Mouse (Mus musculus): ENCODE measurements at regions not wholly inside any gene's neighbourhood (a gene's known extent, or its start where the extent isn't known, plus 50 kb on each side); places are given as distances from the start of the nearest gene placed in this dataset.

DNA sequence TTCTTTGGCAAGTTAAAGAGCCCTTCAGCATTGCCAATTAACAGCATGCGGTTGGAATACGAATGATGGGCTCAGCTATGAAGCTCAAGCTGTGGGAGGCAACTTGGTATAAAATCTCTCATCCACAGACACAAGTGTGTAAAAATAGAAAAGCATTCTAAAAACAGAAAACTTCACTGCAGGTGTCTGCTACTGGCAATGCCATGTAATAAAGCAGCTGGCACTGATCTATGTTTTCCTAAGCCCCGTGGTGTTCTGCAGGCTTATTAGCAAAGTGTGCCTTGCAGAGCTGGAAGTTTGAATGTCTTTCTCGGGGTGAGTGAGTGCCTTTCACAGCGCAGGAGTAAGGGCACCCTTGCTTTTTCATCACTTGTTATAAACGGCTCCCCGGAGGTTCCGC lies 196.9 kb upstream of the Ctso start:
- ATAC-seq (no peak), DNase-seq (ENCODE audit: low spot score) (peak; percentile 47)
- no peak overlapping the region for H3K4me3 ChIP-seq (ENCODE audit: low read length)

DNA sequence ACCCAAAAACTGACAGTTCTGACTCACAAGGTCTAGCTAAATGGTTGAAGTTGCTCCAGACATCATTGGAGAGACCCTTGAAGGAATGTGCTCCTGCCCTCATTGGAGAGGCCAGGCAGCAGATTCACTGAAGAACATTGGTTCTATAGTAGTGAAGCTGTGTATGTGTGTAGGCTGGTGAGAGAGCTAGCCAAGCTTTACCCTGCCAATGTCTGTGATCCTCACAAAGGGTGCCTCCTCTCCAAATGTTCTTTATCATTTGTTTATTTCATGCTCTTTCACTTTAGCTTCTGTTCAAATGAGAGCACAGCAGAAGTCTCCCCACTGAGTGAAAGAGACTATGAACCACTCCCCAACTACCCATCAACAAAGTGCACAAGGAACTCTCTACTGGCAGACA lies 195.6 kb upstream of the Ctso start:
- ATAC-seq, result no peak
- H3K4me2 ChIP-seq (ENCODE audit: low read depth, low read length), result no peak overlapping the region
- H3K27ac ChIP-seq, result no peak overlapping the region
- no peak overlapping the region for H3K9ac ChIP-seq (replicated peaks; ENCODE audit: low read length)
- DNase-seq (ENCODE audit: low spot score), result no peak
- H3K36me3 ChIP-seq (ENCODE audit: insufficient read depth, low read length), result no peaks in the 10 kb centered on the region
- TF ChIP-seq CTCF (IDR thresholded peaks at IDR 0.05; ENCODE audit: low read depth), result no peak
- no peaks in the 10 kb centered on the region for H3K4me1 ChIP-seq (ENCODE audit: insufficient read depth, low read length)
- H3K4me3 ChIP-seq (ENCODE audit: low read length), result no peak overlapping the region
- no peaks in the 10 kb centered on the region for H3K27me3 ChIP-seq (ENCODE audit: insufficient read depth, low read length)
- H3K9me3 ChIP-seq (ENCODE audit: low read length), result no peaks in the 10 kb centered on the region

More for the DNA sequence above, 196.9 kb upstream of the Ctso start:
- no peaks in the 10 kb centered on the region for H3K9me3 ChIP-seq (ENCODE audit: low read length)
- H3K27ac ChIP-seq, result no peak overlapping the region
- 36% methylated on average over 8 of the region's 8 CpGs for WGBS
- H3K4me1 ChIP-seq (ENCODE audit: insufficient read depth, low read length), result no peaks in the 10 kb centered on the region
- H3K9ac ChIP-seq (replicated peaks; ENCODE audit: low read length), result no peak overlapping the region
- no peaks in the 10 kb centered on the region for H3K27me3 ChIP-seq (ENCODE audit: insufficient read depth, low read length)
- no peak for TF ChIP-seq CTCF (IDR thresholded peaks at IDR 0.05; ENCODE audit: low read depth)
- H3K36me3 ChIP-seq (ENCODE audit: insufficient read depth, low read length), result no peaks in the 10 kb centered on the region
- no peak overlapping the region for H3K4me2 ChIP-seq (ENCODE audit: low read depth, low read length)

DNA sequence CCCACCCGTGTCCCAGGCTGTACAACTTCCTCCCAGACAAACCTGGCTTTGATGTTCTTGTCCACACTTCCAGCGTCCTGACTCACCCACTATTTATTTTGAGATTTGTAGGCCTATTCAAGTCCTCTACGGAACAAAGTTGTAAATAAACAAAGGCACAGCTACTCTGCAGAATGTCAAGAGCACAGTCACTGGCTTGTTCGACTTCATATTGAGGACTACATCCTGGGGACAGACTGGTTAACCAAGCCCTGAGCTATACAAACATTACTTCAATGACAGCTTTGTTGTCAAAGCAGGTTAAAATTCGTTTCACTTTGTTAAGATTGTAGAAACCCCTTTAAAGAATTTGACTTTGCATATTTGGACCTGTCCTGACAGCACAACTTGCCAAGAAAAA lies 190.3 kb upstream of the Ctso start:
- Histone ChIP-seq H3K4me3 (ENCODE audit: low read length) (no peak overlapping the region), H3K27ac (no peak overlapping the region), H3K9me3 (ENCODE audit: low read length) (no peaks in the 10 kb centered on the region), H3K36me3 (ENCODE audit: insufficient read depth, low read length) (no peaks in the 10 kb centered on the region), H3K27me3 (ENCODE audit: insufficient read depth, low read length) (no peaks in the 10 kb centered on the region), H3K4me1 (ENCODE audit: insufficient read depth, low read length) (no peaks in the 10 kb centered on the region), H3K4me2 (ENCODE audit: low read depth, low read length) (no peak overlapping the region), H3K9ac (replicated peaks; ENCODE audit: low read length) (no peak overlapping the region)
- no peak for TF ChIP-seq CTCF (IDR thresholded peaks at IDR 0.05; ENCODE audit: low read depth)
- no peak for ATAC-seq
- 49% methylated on average over 5 of the region's 5 CpGs for WGBS
- no peak for DNase-seq (ENCODE audit: low spot score)

DNA sequence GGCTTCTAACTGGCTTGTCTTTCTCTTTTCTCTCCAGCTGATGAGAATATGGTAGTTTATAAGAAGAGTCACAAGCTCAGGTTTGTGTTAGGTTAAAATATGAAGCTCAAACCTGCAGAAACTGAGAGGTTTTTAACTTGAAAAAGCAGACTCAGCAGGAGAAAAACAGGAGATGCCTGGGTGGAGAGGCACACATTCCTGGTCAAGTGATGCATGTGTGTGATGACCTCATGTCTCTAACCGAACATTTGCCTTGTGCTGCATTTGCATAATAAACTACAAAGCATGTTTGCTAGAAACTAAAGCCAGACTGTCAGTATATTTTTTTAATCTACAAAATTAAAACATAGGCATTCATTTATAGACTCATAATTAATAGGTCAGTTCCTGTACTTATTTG lies 182.2 kb upstream of the Ctso start:
- TF ChIP-seq CTCF (IDR thresholded peaks at IDR 0.05; ENCODE audit: low read depth), result no peak
- DNase-seq (ENCODE audit: low spot score), result no peak
- H3K27me3 ChIP-seq (ENCODE audit: insufficient read depth, low read length), result no peaks in the 10 kb centered on the region
- no peak overlapping the region for H3K4me3 ChIP-seq (ENCODE audit: low read length)
- ATAC-seq, result no peak
- no peak overlapping the region for H3K4me2 ChIP-seq (ENCODE audit: low read depth, low read length)
- H3K27ac ChIP-seq, result no peak overlapping the region
- no peak overlapping the region for H3K9ac ChIP-seq (replicated peaks; ENCODE audit: low read length)
- no peaks in the 10 kb centered on the region for H3K9me3 ChIP-seq (ENCODE audit: low read length)
- no peaks in the 10 kb centered on the region for H3K36me3 ChIP-seq (ENCODE audit: insufficient read depth, low read length)
- whole genome bisulfite sequencing, result 55% methylated on average over 1 of the region's 1 CpGs
- H3K4me1 ChIP-seq (ENCODE audit: insufficient read depth, low read length), result no peaks in the 10 kb centered on the region

DNA sequence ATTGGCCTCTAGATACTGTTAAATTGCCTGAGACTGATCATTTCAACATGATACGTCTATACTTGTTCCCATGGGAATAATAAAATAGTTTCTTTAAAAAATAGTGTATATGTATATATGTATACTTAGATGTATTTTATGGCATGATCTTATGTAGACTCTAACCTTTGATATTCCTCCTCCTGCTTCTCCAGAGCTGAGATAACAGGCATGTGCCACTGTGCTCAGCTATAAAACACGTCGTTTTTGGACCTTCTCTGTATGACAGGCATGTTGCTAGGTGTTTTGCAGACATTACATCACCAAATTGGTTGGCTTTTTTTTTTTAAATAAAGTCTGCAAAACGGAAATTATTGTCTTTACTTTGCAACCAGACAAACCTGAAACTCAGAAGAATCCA lies 179.4 kb upstream of the Ctso start:
- Histone ChIP-seq H3K9ac (replicated peaks; ENCODE audit: low read length) (no peak overlapping the region), H3K4me1 (ENCODE audit: insufficient read depth, low read length) (no peaks in the 10 kb centered on the region), H3K9me3 (ENCODE audit: low read length) (no peaks in the 10 kb centered on the region), H3K4me2 (ENCODE audit: low read depth, low read length) (no peak overlapping the region), H3K4me3 (ENCODE audit: low read length) (no peak overlapping the region), H3K36me3 (ENCODE audit: insufficient read depth, low read length) (no peaks in the 10 kb centered on the region), H3K27ac (no peak overlapping the region), H3K27me3 (ENCODE audit: insufficient read depth, low read length) (no peaks in the 10 kb centered on the region)
- no peak for TF ChIP-seq CTCF (IDR thresholded peaks at IDR 0.05; ENCODE audit: low read depth)
- DNase-seq (ENCODE audit: low spot score) (no peak), ATAC-seq (no peak)
- WGBS, result 77% methylated on average over 4 of the region's 4 CpGs

- no peaks in the 10 kb centered on the region for H3K36me3 ChIP-seq (ENCODE audit: insufficient read depth, low read length)
- no peak overlapping the region for H3K9ac ChIP-seq (replicated peaks; ENCODE audit: low read length)
- H3K4me2 ChIP-seq (ENCODE audit: low read depth, low read length), result no peak overlapping the region
- TF ChIP-seq CTCF (IDR thresholded peaks at IDR 0.05; ENCODE audit: low read depth), result no peak
- WGBS, result 83% methylated on average over 3 of the region's 3 CpGs
- DNase-seq (ENCODE audit: low spot score) (no peak), ATAC-seq (no peak)
- H3K27ac ChIP-seq, result no peak overlapping the region
- H3K9me3 ChIP-seq (ENCODE audit: low read length), result no peaks in the 10 kb centered on the region
- no peaks in the 10 kb centered on the region for H3K27me3 ChIP-seq (ENCODE audit: insufficient read depth, low read length)
- H3K4me1 ChIP-seq (ENCODE audit: insufficient read depth, low read length), result no peaks in the 10 kb centered on the region
- no peak overlapping the region for H3K4me3 ChIP-seq (ENCODE audit: low read length)
These were observed 172.0 kb upstream of the Ctso start for GRCm38 (mm10) chr3:81760383-81760782.

DNA sequence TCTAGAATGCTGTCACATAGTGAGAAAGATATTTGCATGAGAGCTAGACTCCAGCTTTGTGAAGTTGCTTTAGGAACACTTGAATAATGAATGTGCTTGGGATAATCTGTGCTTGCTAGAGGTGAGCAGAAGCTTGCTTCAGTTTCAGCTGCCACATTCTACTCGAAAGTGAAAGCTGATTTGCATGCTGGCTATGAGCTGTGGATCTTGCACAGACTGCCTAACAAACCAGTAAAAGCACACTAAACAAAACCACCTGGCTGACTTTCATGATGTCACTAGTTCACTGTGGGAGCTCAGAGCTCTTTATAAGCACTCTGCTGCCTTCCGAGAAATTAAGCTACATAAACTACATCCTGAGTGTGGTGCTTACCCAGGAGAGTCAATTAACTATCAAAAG lies 171.5 kb upstream of the Ctso start:
- H3K36me3 ChIP-seq (ENCODE audit: insufficient read depth, low read length), result no peaks in the 10 kb centered on the region
- H3K27me3 ChIP-seq (ENCODE audit: insufficient read depth, low read length), result no peaks in the 10 kb centered on the region
- H3K27ac ChIP-seq, result no peak overlapping the region
- H3K4me1 ChIP-seq (ENCODE audit: insufficient read depth, low read length), result no peaks in the 10 kb centered on the region
- 37% methylated on average over 2 of the region's 2 CpGs for WGBS
- no peak for ATAC-seq
- peak; percentile 20 for DNase-seq (ENCODE audit: low spot score)
- no peak for TF ChIP-seq CTCF (IDR thresholded peaks at IDR 0.05; ENCODE audit: low read depth)
- no peak overlapping the region for H3K4me3 ChIP-seq (ENCODE audit: low read length)
- no peak overlapping the region for H3K9ac ChIP-seq (replicated peaks; ENCODE audit: low read length)
- no peaks in the 10 kb centered on the region for H3K9me3 ChIP-seq (ENCODE audit: low read length)
- no peak overlapping the region for H3K4me2 ChIP-seq (ENCODE audit: low read depth, low read length)
